Comparison of ENCODE assay signal across 8 mouse cellular contexts in the genomic region with DNA sequence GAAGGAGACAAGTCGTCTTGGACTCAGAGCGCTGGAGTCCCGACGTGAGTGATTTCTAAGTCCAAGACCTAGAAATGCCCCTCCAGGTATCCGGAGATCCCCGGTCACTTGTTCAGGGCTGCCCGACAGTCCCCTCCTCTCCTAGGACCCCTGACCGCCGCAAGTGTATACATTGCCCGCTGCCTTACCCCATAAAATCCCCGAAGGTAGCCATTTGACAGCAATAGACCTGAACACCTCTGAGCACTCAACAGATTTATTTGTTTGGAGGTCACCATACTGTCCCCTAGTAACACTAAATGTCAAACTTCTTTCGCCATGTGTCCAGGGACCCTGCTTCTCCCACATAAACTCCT. TPM values are rescaled to one million over a fixed set of nuclear protein-coding genes. Genes with fewer than 3 reads are reported as not detected.
DNase-seq lines count a peak whose midpoint lies in the region; ATAC-seq and TF ChIP-seq lines count a peak whose summit lies in the region.

No protein-coding gene starts in this region.

- H3K4me3 ChIP-seq in heart, embryonic 13.5 days: peak overlapping the region; percentile 45
- peak overlapping the region; percentile 42 to 53 for H3K4me3 ChIP-seq in ES-E14 (ENCODE audit: insufficient read depth in 1 of 2, low read depth in 1 of 2, low read length in 2 of 2, poor library complexity in 1 of 2, severe bottlenecking in 1 of 2)
- H3K4me3 ChIP-seq in hindbrain, embryonic 10.5 days: peak overlapping the region; percentile 42
- peak overlapping the region; percentile 48 for H3K4me3 ChIP-seq in midbrain, embryonic 10.5 days

- H3K9me3 ChIP-seq in heart, embryonic 13.5 days: no peaks in the 10 kb centered on the region
- no peaks in the 10 kb centered on the region for H3K9me3 ChIP-seq in ES-E14 (ENCODE audit: control insufficient read depth, insufficient read depth, low read depth, low read length)
- H3K9me3 ChIP-seq in hindbrain, embryonic 10.5 days: no peaks in the 10 kb centered on the region
- peaks cover 3% of the 10 kb centered on the region; the same call in 1 of the 2 replicates for H3K9me3 ChIP-seq in midbrain, embryonic 10.5 days (replicated peaks)

- H3K27me3 ChIP-seq in heart, embryonic 13.5 days (replicated peaks): no peaks in the 10 kb centered on the region
- H3K27me3 ChIP-seq in hindbrain, embryonic 10.5 days (ENCODE audit: insufficient read depth, poor library complexity, severe bottlenecking): no peaks in the 10 kb centered on the region; the same call in 1 of the 2 replicates
- peaks cover 16% of the 10 kb centered on the region; the same call in 1 of the 2 replicates for H3K27me3 ChIP-seq in midbrain, embryonic 10.5 days (ENCODE audit: low read depth, poor library complexity, severe bottlenecking)

- peak overlapping the region; percentile 66 for H3K9ac ChIP-seq in heart, embryonic 13.5 days
- H3K9ac ChIP-seq in ES-E14 (ENCODE audit: insufficient read depth, low read depth, low read length, poor library complexity, severe bottlenecking): peak overlapping the region; percentile 63

- H3K4me1 ChIP-seq in heart, embryonic 13.5 days: no peaks in the 10 kb centered on the region
- H3K4me1 ChIP-seq in ES-E14 (ENCODE audit: control insufficient read depth in 2 of 2, insufficient read depth in 2 of 2, low read length in 2 of 2, poor library complexity in 1 of 2): 0 out of 4 replicates have a peak, but pooled peaks cover 0 to 2% of the 10 kb centered on the region in 2 experiments
- no peaks in the 10 kb centered on the region for H3K4me1 ChIP-seq in hindbrain, embryonic 10.5 days (replicated peaks)
- H3K4me1 ChIP-seq in midbrain, embryonic 10.5 days: no peaks in the 10 kb centered on the region

- ATAC-seq in heart, embryonic 13.5 days (ENCODE audit: extremely low read depth, insufficient number of reproducible peaks, low FRiP score, low TSS enrichment): no peak

- intact Hi-C loops in heart, postnatal 10 days (cut with DNase I): no loop called here

- H3K27ac ChIP-seq in heart, embryonic 13.5 days (replicated peaks): no peak overlapping the region
- H3K27ac ChIP-seq in ES-E14 (ENCODE audit: insufficient read depth, low read depth, low read length, poor library complexity, severe bottlenecking): no peak overlapping the region
- no peak overlapping the region for H3K27ac ChIP-seq in hindbrain, embryonic 10.5 days
- H3K27ac ChIP-seq in midbrain, embryonic 10.5 days (replicated peaks): no peak overlapping the region; the same call in 1 of the 2 replicates

- 18% methylated on average over 12 of the region's 12 CpGs for WGBS in heart, embryonic 13.5 days
- WGBS in hindbrain, embryonic 10.5 days: 20% methylated on average over 12 of the region's 12 CpGs
- 22% methylated on average over 12 of the region's 12 CpGs for WGBS in midbrain, embryonic 10.5 days

- in situ Hi-C loops in ES-E14 (cut with MboI; ENCODE audit: low sequenced_read_pairs in 2 of 2, unreplicated experiment in 2 of 2): loop anchor here in 1 of 2 experiments (25.0 kb wide), 1 partner anchor 218 kb away; no protein-coding TSS in a partner anchor

- no peak for DNase-seq in heart, postnatal 10 days
- DNase-seq in ES-E14 (ENCODE audit: low read depth, low spot score): no peak
- DNase-seq in hindbrain, embryonic 10.5 days (ENCODE audit: low spot score): no peak
- DNase-seq in midbrain, embryonic 10.5 days (ENCODE audit: low spot score): no peak
- DNase-seq in Muller cell, postnatal 12 days (ENCODE audit: inconsistent ontology term): no peak
- DNase-seq in adrenal gland, postnatal 4 days (ENCODE audit: low spot score in 2 of 2): no peak
- DNase-seq in right cerebral cortex, postnatal 14 days: no peak

- H3K4me2 ChIP-seq in heart, embryonic 13.5 days: peak overlapping the region; percentile 69

- H3K36me3 ChIP-seq in heart, embryonic 13.5 days: no peaks in the 10 kb centered on the region
- H3K36me3 ChIP-seq in ES-E14 (ENCODE audit: control insufficient read depth, insufficient read depth, low read length, poor library complexity, severe bottlenecking): no peaks in the 10 kb centered on the region
- no peaks in the 10 kb centered on the region for H3K36me3 ChIP-seq in hindbrain, embryonic 10.5 days
- H3K36me3 ChIP-seq in midbrain, embryonic 10.5 days: no peaks in the 10 kb centered on the region

TF ChIP-seq in ES-E14, 5 proteins besides CTCF, POLR2A, EP300 and RAD21:
- no peak for TF ChIP-seq CHD2 (IDR thresholded peaks at IDR 0.05; ENCODE audit: low read depth, low read length)
- no peak for TF ChIP-seq HCFC1 (IDR thresholded peaks at IDR 0.05; ENCODE audit: borderline replicate concordance, insufficient read depth, low read length)
- no peak for TF ChIP-seq MAFK (IDR thresholded peaks at IDR 0.05; ENCODE audit: insufficient read depth, low read depth, low read length)
- TF ChIP-seq ZNF384 (IDR thresholded peaks at IDR 0.05; ENCODE audit: low read depth, low read length): no peak
- no peak for TF ChIP-seq ZC3H11A (IDR thresholded peaks at IDR 0.05; ENCODE audit: borderline replicate concordance, low read depth, low read length)
TF ChIP-seq in ES-E14: peak in this region for 0.

RNA-seq across cellular contexts. Expression of gene Magix, which starts 1.0 kb away (rescaled TPM):
- polyA plus RNA-seq in heart, embryonic 13.5 days (2015; fragmentation: Nextera tagmentation; extraction: Ambion mirVana): 0.11 and 0.25 TPM in 2 replicates
- 10 to 100 TPM; 10.8 to 13.9 TPM for total RNA-seq in heart, postnatal 10 days (2021)
- 0.11 and 0.36 TPM in 2 replicates for total RNA-seq in ES-E14 (2012; rRNA removed)
- not detected in 2 replicates for polyA plus RNA-seq in hindbrain, embryonic 10.5 days (2016; fragmentation: Nextera tagmentation; extraction: Ambion mirVana)
- 0.10 TPM in 1 of 2 replicates, not detected in the other for polyA plus RNA-seq in midbrain, embryonic 10.5 days (2016; fragmentation: Nextera tagmentation; extraction: Ambion mirVana)
- total RNA-seq in adrenal gland, postnatal 4 days (2021): 1 to 10 TPM in 1 of 2 experiments, under 1 TPM in 1; 0.42 to 1.4 TPM

RNA-seq across cellular contexts. Expression of gene Plp2, which starts 8.8 kb away (rescaled TPM):
- 157 and 175 TPM in 2 replicates for polyA plus RNA-seq in heart, embryonic 13.5 days (2015; fragmentation: Nextera tagmentation; extraction: Ambion mirVana)
- 10 to 100 TPM; 84.8 to 88.4 TPM for total RNA-seq in heart, postnatal 10 days (2021)
- total RNA-seq in ES-E14 (2012; rRNA removed): 278 and 336 TPM in 2 replicates
- polyA plus RNA-seq in hindbrain, embryonic 10.5 days (2016; fragmentation: Nextera tagmentation; extraction: Ambion mirVana): 40.9 and 52.0 TPM in 2 replicates
- 41.4 and 42.9 TPM in 2 replicates for polyA plus RNA-seq in midbrain, embryonic 10.5 days (2016; fragmentation: Nextera tagmentation; extraction: Ambion mirVana)
- total RNA-seq in adrenal gland, postnatal 4 days (2021): 100 to 1,000 TPM in 1 of 2 experiments, 10 to 100 TPM in 1; 87.4 to 102 TPM

RNA-seq across cellular contexts. Expression of gene Gpkow, which starts 16.9 kb away (rescaled TPM):
- 28.3 and 30.2 TPM in 2 replicates for polyA plus RNA-seq in heart, embryonic 13.5 days (2015; fragmentation: Nextera tagmentation; extraction: Ambion mirVana)
- 10 to 100 TPM; 24.8 to 26.8 TPM for total RNA-seq in heart, postnatal 10 days (2021)
- total RNA-seq in ES-E14 (2012; rRNA removed): 9.5 and 11.5 TPM in 2 replicates
- 36.0 and 42.8 TPM in 2 replicates for polyA plus RNA-seq in hindbrain, embryonic 10.5 days (2016; fragmentation: Nextera tagmentation; extraction: Ambion mirVana)
- polyA plus RNA-seq in midbrain, embryonic 10.5 days (2016; fragmentation: Nextera tagmentation; extraction: Ambion mirVana): 40.2 and 44.5 TPM in 2 replicates
- 10 to 100 TPM; 47.7 to 48.2 TPM for total RNA-seq in adrenal gland, postnatal 4 days (2021)

RNA-seq across cellular contexts. Expression of gene Prickle3, which starts 23.0 kb away (rescaled TPM):
- 7.0 and 7.3 TPM in 2 replicates for polyA plus RNA-seq in heart, embryonic 13.5 days (2015; fragmentation: Nextera tagmentation; extraction: Ambion mirVana)
- total RNA-seq in heart, postnatal 10 days (2021): 10 to 100 TPM; 19.4 to 21.7 TPM
- total RNA-seq in ES-E14 (2012; rRNA removed): 1.5 and 2.2 TPM in 2 replicates
- polyA plus RNA-seq in hindbrain, embryonic 10.5 days (2016; fragmentation: Nextera tagmentation; extraction: Ambion mirVana): 4.4 and 4.5 TPM in 2 replicates
- 2.8 and 3.4 TPM in 2 replicates for polyA plus RNA-seq in midbrain, embryonic 10.5 days (2016; fragmentation: Nextera tagmentation; extraction: Ambion mirVana)
- total RNA-seq in adrenal gland, postnatal 4 days (2021): 10 to 100 TPM; 16.4 to 18.7 TPM

RNA-seq across cellular contexts. Expression of gene Wdr45, which starts 34.1 kb away (rescaled TPM):
- polyA plus RNA-seq in heart, embryonic 13.5 days (2015; fragmentation: Nextera tagmentation; extraction: Ambion mirVana): 25.0 and 28.7 TPM in 2 replicates
- 10 to 100 TPM; 31.0 to 33.4 TPM for total RNA-seq in heart, postnatal 10 days (2021)
- 55.3 and 57.6 TPM in 2 replicates for total RNA-seq in ES-E14 (2012; rRNA removed)
- 19.5 and 23.7 TPM in 2 replicates for polyA plus RNA-seq in hindbrain, embryonic 10.5 days (2016; fragmentation: Nextera tagmentation; extraction: Ambion mirVana)
- polyA plus RNA-seq in midbrain, embryonic 10.5 days (2016; fragmentation: Nextera tagmentation; extraction: Ambion mirVana): 16.7 and 23.2 TPM in 2 replicates
- 10 to 100 TPM; 68.0 to 75.4 TPM for total RNA-seq in adrenal gland, postnatal 4 days (2021)
